Mouse (Mus musculus) megakaryocyte, embryonic 14.5 days (primary cell): ENCODE measurements around the gene Fam171a1. TPM values are rescaled to one million over a fixed set of nuclear protein-coding genes. Genes with fewer than 3 reads are reported as not detected.
"Not testable (repeated sequence)": the region's sequence is repeated elsewhere in the genome, so short reads cannot be mapped to it uniquely, and the experiment has no call there.

Experiments used
- H3K27me3 ChIP-seq: replicated peaks from 2 replicates; pipeline ENCODE3; 2012; ENCODE audit warnings: inconsistent platforms
- H3K36me3 ChIP-seq: replicated peaks from 2 replicates; pipeline ENCODE3; 2012; ENCODE audit warnings: low read length, inconsistent platforms, mixed read lengths
- H3K4me1 ChIP-seq: 2 replicates; pipeline ENCODE4 v1.6.1; 2012; ENCODE audit warnings: inconsistent platforms
- H3K4me3 ChIP-seq: replicated peaks from 2 replicates; pipeline ENCODE3; 2012; ENCODE audit warnings: moderate library complexity, mild to moderate bottlenecking, inconsistent platforms
- H3K9me3 ChIP-seq: 2 replicates; pipeline ENCODE4 v1.6.1; 2012; ENCODE audit warnings: inconsistent platforms
- FLI1 ChIP-seq: IDR thresholded peaks from 2 replicates; pipeline ENCODE4 v1.6.1; 2012; ENCODE audit warnings: low read length, inconsistent platforms, mixed read lengths
- GATA1 ChIP-seq: IDR thresholded peaks from 3 replicates; pipeline ENCODE4 v1.6.1; 2012; ENCODE audit warnings: mixed read lengths, low read length, inconsistent platforms, borderline replicate concordance
- polyA plus RNA-seq: library from polyadenylated mRNA; stranded (reverse); fragments of >175 nt; gene quantifications from 2 replicates; pipeline ENCODE4 v1.2.3, GENCODE M21; 2012; ENCODE audit warnings: low replicate concordance; ENCODE audit not compliant: insufficient read depth

The Fam171a1 gene
- polyA plus RNA-seq, 1 experiment = 2.1 TPM

DNA sequence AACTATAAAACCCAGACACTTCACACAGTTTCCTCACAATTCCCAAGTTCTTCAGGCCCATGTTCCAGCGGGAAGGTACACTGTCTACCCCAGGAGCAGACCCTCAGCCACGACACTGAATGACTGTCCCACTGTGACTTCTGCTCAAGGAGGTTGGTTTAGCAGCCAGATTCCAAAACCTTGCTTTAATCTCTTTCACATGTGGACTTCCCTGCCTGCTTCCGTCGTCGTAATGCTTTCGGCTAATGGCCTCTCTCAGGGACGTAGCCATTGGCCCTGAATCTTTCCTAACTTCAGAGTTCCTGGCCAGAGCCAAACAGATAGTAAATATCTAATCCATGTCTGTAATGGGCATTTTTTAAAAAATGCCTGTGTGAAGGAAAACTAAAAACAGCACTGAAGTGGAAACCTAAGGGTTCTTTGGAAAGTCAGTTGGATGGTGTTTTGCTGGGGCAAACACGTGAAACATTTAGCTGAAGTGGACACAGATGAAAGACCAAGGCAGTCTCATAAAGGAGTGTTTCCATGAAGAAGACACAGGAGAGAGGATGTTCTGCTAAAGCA, 51.1 kb downstream of the Fam171a1 start:
- Histone ChIP-seq H3K9me3 (no peaks in the 10 kb centered on the region), H3K4me1 (peaks cover 53% of the 10 kb centered on the region), H3K4me3 (no peak overlapping the region), H3K36me3 (no peaks in the 10 kb centered on the region), H3K27me3 (peaks cover 11% of the 10 kb centered on the region)
- TF ChIP-seq GATA1 (no peak), FLI1 (no peak)

DNA sequence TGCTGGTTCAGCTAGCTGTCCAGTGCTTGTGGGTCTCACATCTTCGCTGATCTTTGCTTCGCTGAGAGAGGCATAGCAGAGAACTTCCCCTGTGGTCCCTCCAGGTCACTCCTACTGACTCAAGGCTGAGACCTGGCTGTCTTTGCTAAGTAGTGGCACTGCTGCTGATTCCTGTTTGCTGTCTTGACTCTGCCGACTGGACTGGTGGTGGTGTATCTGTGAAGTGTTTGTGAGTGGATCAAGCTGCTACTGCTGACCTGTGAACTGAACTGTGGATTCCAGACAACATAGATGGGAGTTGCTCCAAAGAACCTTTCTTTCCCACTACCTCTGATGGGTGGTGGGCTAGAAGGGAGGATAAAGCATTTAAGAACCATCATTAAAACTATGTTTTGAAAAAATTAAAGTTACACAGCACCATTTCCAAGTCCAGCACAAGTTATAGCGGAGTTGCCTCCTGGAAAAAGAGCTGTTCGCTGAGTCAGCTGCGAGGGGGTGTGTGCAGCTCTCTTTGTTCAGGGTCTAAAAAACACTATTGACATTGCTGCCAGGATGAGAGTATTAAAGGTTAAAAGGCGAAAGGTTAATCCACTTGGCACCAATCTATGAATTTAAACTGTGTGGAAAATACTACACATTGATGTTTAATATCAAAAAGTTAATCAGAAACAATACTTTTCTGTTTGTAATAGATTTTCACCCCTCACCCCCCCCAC, 52.0 kb downstream of the Fam171a1 start:
- Histone ChIP-seq H3K4me1 (peaks cover 54% of the 10 kb centered on the region), H3K27me3 (peaks cover 15% of the 10 kb centered on the region), H3K9me3 (no peaks in the 10 kb centered on the region), H3K4me3 (peak overlapping the region; percentile 18), H3K36me3 (no peaks in the 10 kb centered on the region)
- TF ChIP-seq GATA1 (no peak), FLI1 (no peak)

GRCm38 (mm10) chr2:3168719-3169402, 54.8 kb downstream of the Fam171a1 start:
- Histone ChIP-seq H3K4me1 (peaks cover 51% of the 10 kb centered on the region), H3K4me3 (no peak overlapping the region), H3K27me3 (peaks cover 15% of the 10 kb centered on the region), H3K36me3 (no peaks in the 10 kb centered on the region), H3K9me3 (no peaks in the 10 kb centered on the region)
- TF ChIP-seq GATA1 (no peak), FLI1 (no peak)

DNA sequence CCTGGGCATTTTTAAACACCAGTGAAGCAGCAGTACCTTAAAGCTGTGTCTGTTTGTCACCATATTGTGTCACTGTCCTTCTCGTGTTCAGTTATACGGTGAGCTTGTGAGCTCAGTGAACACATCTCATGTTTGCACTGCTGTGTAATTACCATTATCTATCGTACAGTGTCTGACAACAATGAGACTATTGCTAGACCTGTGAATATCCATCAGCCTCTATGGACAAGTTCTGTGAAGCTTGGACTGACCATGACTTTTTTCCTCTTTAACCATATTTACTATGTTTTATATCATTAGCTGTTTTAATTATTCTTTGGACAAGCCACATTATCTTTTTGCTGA, 55.4 kb downstream of the Fam171a1 start:
- no peaks in the 10 kb centered on the region for H3K36me3 ChIP-seq
- H3K27me3 ChIP-seq = peaks cover 15% of the 10 kb centered on the region
- no peak overlapping the region for H3K4me3 ChIP-seq
- TF ChIP-seq GATA1 (no peak), FLI1 (no peak)
- no peaks in the 10 kb centered on the region for H3K9me3 ChIP-seq
- peaks cover 51% of the 10 kb centered on the region for H3K4me1 ChIP-seq

- H3K27me3 ChIP-seq = peaks cover 12% of the 10 kb centered on the region
- peaks cover 48% of the 10 kb centered on the region for H3K4me1 ChIP-seq
- H3K4me3 ChIP-seq = peak overlapping the region; percentile 42
- TF ChIP-seq FLI1 = no peak
- no peak for TF ChIP-seq GATA1
- H3K36me3 ChIP-seq = no peaks in the 10 kb centered on the region
- H3K9me3 ChIP-seq = no peaks in the 10 kb centered on the region
These were observed 57.8 kb downstream of the Fam171a1 start for GRCm38 (mm10) chr2:3171774-3172173.

DNA sequence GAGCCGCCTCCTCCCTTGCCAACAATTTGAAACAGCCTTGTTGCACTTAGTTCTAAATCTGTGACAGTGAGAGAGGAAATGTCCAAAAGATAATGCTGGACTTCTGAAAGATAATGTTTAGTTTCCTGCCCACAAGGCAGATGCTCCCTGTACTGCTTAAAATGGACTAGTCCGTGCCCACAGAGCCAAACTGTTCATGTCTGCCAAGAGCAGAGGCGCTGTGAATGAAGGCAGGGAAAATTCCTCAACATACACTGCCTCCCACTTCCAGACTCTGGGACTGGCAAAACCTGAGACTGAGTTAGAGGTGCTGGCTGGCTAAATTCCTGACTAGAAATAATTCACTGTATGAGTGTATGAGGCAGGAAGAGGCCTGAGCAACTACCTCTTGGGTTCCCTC, 58.6 kb downstream of the Fam171a1 start:
- TF ChIP-seq GATA1 (no peak), FLI1 (no peak)

DNA sequence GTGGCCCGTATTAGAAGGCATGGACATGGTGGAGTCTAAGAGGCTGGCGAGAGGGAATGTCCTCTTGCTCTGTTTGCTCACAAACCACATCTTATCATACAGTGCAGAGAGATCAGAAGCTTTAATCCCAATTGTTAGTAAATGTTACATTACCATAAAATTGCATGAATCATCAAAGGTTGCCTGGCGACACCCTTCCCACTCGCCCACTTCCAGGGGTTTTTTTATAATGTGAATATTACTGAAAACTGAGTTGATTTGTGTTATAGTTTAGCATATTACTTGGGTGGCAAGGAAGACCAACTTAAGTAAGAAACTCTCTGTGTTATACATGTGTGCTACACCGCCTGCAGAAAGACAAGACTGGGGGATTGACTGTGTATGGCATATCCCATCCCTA, 60.9 kb downstream of the Fam171a1 start:
- Histone ChIP-seq H3K36me3 (no peaks in the 10 kb centered on the region), H3K4me1 (peaks cover 43% of the 10 kb centered on the region), H3K9me3 (no peaks in the 10 kb centered on the region), H3K27me3 (peaks cover 8% of the 10 kb centered on the region), H3K4me3 (no peak overlapping the region)
- no peak for TF ChIP-seq GATA1
- TF ChIP-seq FLI1 = no peak

More for the DNA sequence above, 58.6 kb downstream of the Fam171a1 start:
- Histone ChIP-seq H3K36me3 (no peaks in the 10 kb centered on the region), H3K27me3 (peaks cover 7% of the 10 kb centered on the region), H3K4me1 (peaks cover 48% of the 10 kb centered on the region), H3K4me3 (peak overlapping the region; percentile 25), H3K9me3 (no peaks in the 10 kb centered on the region)

DNA sequence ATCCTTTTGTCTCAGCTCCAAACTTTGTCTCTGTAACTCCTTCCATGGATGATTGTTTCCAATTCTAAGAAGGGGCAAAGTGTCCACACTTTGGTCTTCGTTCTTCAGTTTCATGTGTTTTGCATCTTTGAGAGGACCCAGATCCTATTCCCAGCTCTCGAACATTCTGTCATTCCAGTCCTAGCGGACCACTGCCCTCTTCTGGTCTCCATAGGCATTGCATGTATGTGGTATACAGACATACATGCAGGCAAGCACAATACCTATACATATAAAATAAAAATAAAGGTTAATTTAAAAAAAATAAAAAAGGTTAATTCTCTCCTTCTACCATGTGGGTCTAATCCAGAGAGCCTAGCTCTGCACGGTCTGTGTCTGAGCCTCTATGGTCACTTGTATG, 62.0 kb downstream of the Fam171a1 start:
- H3K27me3 ChIP-seq, H3K9me3 ChIP-seq, H3K36me3 ChIP-seq, H3K4me3 ChIP-seq: not testable (repeated sequence)
- H3K4me1 ChIP-seq = peaks cover 42% of the 10 kb centered on the region

GRCm38 (mm10) chr2:3176751-3177150, 62.7 kb downstream of the Fam171a1 start:
- Histone ChIP-seq H3K9me3 (no peaks in the 10 kb centered on the region), H3K4me1 (peaks cover 44% of the 10 kb centered on the region), H3K36me3 (no peaks in the 10 kb centered on the region), H3K27me3 (peaks cover 4% of the 10 kb centered on the region), H3K4me3 (no peak overlapping the region)
- TF ChIP-seq FLI1 (no peak), GATA1 (no peak)

DNA sequence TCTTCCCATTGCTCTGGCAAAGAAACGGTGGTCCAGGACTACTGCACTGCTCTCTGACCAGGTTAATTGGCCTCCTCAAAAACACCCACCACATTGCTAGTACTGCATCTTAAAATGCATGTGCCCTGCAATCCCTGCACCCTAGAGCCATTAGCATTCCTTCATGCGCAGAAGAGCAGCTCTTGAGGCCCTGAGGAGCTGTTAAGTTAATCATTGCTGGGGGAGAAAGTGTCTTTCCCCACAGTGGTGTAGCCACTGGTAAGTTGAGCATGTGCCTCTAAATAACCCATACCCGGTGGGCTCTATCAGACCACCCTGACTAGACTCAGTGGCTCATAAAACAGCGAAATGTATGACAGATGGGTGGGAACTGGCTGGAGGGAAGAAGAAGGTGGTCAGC, 66.5 kb downstream of the Fam171a1 start:
- TF ChIP-seq GATA1 = no peak
- no peak for TF ChIP-seq FLI1

More for the DNA sequence above, 66.5 kb downstream of the Fam171a1 start:
- peaks cover 27% of the 10 kb centered on the region for H3K4me1 ChIP-seq
- no peaks in the 10 kb centered on the region for H3K9me3 ChIP-seq
- no peaks in the 10 kb centered on the region for H3K36me3 ChIP-seq
- H3K4me3 ChIP-seq = no peak overlapping the region
- H3K27me3 ChIP-seq = peaks cover 4% of the 10 kb centered on the region
